Mouse (Mus musculus) c-Kit-positive CD71-positive TER-119-negative erythroid progenitor cells, embryonic 14.5 days (primary cell): ENCODE measurements at regions not wholly inside any gene's neighbourhood (a gene's known extent, or its start where the extent isn't known, plus 50 kb on each side); places are given as distances from the start of the nearest gene placed in this dataset.

Experiments used
- DNase-seq: peaks from one replicate; pipeline ENCODE4 v3.0.0-alpha.2; 2013; ENCODE audit warnings: low read depth

DNA sequence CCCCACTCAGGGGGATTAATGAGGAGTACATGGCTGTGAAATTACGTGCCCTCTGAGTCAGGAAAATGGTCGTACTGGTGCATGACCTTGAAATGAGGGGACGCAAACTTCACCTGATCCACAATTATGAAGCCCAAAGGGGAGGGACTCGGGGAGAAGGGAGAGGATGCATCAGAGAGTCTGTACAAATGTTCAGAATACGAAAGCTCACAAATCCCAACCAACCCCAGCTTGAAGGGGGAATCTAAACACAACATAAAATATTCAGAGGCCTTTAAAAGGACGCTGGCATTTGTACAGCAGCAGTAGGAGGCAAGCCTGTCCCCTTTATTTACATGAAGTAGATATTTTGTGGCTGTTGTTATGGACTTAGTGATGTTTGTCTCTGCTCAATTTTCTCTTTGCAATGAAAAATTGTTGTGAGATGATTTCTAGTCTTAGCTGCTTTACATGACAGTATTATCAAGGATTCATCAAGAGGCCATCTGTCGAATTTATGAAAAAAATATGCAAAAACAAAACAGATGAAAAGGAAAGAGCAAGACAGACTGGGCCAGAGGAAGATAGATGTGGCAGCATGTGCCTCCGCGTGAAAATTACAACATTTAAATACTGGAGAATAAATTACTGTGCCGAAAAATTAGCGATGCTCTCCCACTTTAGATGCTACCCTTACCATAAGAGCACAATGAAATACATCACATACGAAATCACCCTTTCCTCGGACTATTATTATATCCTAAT, 695.3 kb downstream of the 1700064H15Rik start:
- no peak for DNase-seq

DNA sequence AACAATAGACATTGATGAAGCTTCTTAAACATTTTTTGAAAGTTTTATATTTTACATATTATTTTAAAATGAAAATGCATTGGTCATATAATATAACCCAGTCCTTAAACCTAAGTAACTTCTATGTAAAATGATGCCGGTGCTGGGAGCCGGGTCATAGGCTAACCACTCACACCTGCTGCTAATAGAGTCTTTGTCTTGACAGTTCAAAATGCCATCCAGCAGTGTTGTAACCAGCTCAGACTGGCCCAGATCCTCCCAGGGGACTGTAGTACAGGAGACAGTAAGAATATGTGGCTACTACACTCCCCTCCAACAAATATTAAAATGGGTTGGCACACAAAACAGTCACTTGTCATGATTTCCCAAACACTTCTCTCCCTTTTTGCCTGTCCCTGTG, 693.6 kb downstream of the 1700064H15Rik start:
- DNase-seq = no peak

DNA sequence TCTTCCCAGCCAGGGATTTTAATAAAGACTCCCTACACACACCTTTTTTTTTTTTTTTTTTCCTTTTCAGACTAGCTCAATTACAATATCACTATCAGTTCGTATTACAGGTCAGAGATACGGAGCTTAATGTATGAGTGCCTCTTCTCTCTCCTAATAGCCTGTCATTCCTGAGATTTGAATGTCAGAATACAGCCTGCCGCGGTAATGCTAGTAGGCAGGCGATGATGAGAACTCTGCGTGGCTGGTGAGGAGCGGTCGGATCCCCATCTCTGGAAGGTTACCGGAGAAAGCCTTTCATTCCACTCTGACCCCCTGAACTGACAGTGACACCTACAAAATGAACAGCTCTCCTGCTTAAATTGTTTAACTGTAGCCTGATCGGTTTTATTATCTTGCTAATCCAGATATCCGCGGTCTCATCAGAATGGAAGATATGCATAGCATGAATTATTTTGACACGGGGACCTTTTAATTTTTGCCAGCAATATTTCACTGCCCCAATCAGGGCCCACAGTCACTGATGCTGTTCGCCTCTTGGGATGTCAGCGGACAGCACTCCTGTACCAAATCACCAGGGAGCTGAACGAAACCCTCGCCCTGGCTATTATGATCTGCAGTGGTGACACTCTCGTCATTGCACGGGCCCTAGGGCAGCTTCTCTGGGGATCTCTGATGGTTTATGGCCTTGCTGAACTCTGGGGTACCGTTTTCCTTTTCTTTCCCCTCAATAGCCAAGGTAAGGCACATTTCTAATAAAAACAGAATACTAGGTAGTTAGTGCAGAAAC, 690.9 kb downstream of the 1700064H15Rik start:
- DNase-seq = no peak

DNA sequence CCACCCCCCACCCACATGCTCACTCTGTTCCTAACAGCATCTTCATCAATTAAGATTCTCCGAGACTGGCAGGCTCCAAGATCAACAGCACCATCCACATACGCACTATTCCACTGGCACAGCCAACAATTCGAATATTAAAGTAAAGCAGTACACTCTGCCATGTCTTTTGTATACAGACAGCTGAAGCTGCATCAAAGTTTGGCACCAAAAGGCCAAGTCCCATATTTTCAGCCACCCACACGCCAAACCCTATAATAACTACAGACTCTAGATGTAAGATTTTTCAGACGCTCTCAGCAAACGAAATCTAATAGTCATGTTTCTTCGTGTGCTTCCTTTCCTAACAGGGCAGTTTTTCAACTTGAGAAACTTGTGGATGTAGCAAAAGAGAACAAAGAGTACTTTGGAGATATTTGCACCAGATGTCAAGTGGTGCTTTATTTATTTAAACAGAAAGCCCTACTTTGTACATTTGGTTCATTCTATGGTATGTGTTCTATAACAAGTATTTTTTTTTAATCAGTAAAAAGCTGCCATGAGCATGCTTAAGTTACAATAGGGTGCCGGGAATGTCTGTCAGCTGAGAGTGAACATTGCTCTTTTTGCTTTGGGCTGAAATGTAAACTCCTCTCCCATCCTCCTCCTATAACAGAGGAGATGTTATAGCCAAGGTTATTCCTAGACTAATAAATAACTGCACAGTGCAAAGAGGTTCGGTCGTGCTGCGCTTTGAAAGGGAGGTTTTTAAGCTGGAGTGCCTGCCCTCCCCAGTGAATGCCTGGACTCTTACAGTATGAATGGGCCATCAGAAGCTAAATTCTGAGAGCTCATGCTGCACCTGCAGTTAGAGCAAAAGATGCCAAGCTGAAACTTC, 686.9 kb downstream of the 1700064H15Rik start:
- no peak for DNase-seq

DNA sequence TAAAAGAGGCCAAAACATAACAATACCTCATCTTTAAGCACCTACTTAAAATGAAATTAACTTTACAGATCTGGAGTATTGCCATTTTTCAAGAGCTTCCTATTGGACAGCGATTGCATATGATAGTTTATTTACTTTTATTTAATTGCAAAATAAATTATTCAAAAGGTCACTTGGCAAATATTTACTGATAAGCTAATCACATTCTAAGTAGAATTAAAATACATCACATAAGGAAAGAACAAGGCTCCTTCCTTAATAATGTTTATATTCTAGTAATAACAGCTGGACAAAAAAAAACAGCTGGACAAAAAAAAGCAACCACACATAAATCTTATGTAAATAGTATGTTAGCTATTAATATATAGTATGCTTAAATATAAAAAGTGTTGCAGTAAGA, 668.1 kb downstream of the 1700064H15Rik start:
- no peak for DNase-seq

DNA sequence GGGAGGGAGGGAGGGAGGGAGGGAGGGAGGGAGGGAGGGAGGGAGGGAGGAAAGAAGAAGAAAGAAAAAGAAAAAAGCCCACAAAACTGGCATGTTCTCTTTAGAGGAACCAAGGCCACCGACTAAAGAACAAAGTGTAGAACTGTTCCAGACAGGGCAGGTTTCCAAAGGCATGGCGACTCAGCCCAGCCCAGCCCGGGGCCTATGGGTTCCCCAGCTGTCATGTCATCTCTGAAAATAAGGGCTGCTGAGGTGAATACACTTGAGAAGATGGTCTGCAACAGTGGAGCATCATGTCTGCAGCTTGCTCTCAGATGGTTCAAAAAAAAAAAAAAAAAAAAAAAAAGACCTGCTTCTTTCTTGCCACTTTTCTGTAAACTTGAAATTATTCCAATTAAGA, 639.8 kb downstream of the 1700064H15Rik start:
- DNase-seq = no peak

DNA sequence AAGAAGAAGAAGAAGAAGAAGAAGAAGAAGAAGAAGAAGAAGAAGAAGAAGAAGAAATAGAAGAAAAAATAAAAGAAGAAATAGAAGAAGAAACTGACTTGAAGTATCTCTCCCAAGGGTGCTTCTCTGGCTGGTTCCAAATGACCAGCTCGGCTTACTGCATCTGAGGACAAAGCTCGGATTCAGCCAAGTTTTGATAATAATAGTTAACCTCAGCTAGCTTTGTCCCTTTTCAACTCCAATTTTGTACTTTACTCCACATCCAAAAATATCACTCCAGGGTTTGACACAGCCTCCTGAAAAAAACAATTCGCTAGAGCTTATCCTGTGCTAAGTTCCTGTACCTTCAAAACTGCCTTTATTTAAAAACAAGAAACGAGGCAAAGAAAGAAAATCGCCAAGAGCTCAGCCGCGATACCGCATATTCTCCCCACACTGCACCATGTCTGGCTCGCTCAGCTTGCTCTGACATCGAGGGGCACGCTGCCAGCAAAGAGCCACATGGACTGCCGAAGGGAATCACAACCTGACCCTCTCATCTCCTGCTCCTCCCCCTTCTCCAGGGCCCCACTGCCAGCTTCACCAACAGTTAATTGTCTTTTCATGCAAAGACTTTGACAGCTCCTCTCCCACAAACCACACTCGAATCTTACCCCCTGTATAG, 638.8 kb downstream of the 1700064H15Rik start:
- DNase-seq = no peak

DNA sequence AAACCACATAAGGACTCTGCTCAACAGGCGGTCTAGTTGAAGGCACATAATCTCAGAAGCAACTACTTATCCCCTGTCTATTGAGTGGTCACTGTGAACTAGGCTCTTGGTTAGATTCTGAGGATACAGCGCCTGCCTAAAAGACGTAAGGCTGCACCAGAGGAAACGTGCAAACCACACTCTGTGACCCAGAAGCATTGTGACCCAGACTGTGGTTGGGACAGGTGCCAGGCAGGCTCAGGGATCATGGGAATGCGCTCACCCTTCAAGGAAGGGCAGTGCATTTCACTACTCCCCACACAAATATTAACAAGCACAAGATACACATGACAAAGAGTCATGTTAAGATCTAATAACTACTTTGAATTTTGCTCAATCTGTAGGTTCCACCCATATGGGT, 628.3 kb downstream of the 1700064H15Rik start:
- DNase-seq = no peak

DNA sequence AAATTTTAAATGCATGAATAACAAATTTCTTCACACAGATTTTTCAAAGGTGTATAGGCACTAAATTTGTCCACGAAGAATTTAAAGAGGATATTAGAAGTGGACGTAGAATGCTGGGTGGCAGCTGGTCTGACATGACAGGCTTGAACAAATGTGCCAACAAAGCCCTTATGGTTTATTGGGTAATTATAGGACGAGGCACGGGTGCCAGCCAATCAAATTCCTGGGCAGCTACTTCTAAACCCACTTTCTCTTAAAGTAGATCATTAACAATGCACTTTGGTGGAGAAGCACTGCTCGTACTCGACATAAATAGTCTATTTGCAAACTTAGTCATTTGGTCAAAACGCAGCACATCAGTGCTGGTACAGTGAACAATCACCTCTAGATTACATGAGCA, 626.4 kb downstream of the 1700064H15Rik start:
- DNase-seq = no peak

DNA sequence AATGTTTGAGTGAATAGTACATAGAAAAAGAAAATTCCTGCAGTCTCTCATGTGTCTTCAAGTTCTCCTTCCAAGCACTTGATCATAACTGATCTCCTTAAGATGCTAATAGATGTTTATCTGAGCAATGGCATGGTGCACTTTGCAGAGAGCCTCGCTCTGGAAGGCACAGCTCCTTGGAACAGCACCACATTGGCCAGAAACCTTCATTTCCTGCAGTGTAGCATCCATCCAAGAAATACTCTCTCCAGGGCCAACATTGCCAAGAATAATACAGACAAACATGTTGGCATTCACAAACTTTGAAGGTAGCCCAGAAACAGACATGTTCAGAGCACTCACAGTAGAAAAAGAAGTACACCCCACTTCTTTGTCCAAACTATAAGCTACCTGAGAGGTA, 623.7 kb downstream of the 1700064H15Rik start:
- DNase-seq = no peak

DNA sequence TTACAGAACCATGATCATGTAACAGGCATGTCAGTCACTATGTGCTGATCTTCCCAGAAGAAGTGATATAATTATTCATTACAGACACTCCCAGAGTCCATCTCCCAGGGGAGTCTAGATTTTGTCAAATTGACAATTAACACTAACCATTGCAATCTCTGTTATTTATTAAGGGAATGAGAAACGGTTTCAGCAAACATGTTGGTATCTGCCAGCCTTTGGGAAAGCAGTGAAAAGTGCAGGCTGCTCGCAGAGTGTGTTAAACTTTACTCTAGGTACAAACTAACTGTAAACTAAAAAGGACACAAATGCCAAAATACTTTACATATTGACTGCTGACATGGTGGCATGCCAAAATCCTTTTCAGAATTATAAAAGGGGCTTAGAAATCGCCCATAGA, 583.9 kb downstream of the 1700064H15Rik start:
- no peak for DNase-seq

DNA sequence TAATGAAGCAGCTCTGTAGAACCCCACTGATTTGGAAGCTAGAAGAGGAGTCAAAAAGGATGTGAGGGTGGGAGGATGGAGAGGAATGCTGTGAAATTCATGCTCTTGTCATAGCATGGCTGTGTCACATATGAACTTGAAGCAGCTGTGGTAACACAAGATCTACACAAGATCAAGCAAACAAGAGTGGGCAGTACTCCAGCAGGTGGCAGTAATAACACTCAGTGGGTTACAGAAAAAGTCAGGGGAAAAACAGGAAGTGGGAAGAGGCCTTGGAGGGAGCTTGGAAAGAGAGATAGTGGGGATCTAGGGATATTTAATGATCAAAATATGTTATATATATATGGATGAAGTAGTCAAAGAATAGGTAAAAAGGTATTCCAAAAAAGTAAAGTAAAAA, 582.5 kb downstream of the 1700064H15Rik start:
- peak; percentile 2 for DNase-seq

DNA sequence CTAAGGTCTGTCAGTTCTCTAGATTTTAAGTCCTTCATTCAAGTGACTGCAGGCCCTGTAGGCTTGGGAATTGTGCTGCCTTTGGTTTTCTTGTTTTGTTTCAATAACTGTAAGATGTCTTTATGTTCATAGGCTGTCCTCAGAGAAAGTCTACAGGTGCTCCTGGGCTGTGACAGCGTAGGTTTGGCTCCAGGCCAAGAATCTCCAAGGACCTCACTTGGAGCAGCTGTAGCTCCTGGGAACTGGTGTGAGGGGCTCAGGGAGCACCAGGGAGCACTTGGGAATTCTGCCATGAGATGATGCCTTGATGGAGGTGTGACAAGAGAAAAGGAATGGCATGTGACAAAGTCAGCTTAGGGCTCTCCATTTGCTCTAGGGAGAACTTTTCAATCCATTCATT, 581.9 kb downstream of the 1700064H15Rik start:
- DNase-seq = no peak

DNA sequence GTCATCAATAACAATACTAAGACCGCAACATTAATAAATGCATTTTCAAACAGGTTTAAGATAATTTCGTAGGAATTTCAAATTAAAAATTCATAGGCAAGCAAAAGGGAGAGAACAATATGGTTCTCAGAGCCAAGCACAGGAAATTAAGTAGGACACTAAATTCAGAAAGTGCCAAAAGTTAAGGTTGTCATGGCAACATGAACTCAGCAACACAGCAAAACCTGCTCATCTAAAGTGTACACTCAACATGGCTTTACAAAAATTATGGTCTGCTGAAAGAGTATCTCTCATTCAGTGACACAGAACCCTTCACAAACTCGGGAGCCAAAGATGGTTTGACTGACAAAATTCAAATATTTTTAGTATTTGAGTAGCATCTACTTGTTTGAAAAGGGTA, 572.5 kb downstream of the 1700064H15Rik start:
- DNase-seq = no peak

DNA sequence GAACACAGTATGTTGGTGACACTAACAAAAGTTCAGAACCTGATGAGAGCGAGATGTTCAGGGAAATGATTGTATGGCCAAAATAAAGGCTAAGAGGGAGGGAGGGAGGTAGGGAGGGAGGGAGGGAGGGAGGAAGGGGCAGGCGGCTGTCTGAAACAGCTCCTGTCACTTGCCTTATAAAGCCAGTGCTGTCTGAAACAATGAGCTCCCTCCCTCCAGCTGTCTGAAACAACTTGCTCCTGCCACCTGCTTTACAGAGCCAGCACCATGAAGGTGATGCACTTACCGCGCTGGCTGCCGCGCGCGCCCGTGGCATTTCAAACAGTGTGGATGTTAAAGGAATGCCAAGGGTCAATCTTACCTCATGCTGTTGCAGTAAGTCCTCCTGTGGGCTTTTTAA, 571.9 kb downstream of the 1700064H15Rik start:
- DNase-seq = no peak

DNA sequence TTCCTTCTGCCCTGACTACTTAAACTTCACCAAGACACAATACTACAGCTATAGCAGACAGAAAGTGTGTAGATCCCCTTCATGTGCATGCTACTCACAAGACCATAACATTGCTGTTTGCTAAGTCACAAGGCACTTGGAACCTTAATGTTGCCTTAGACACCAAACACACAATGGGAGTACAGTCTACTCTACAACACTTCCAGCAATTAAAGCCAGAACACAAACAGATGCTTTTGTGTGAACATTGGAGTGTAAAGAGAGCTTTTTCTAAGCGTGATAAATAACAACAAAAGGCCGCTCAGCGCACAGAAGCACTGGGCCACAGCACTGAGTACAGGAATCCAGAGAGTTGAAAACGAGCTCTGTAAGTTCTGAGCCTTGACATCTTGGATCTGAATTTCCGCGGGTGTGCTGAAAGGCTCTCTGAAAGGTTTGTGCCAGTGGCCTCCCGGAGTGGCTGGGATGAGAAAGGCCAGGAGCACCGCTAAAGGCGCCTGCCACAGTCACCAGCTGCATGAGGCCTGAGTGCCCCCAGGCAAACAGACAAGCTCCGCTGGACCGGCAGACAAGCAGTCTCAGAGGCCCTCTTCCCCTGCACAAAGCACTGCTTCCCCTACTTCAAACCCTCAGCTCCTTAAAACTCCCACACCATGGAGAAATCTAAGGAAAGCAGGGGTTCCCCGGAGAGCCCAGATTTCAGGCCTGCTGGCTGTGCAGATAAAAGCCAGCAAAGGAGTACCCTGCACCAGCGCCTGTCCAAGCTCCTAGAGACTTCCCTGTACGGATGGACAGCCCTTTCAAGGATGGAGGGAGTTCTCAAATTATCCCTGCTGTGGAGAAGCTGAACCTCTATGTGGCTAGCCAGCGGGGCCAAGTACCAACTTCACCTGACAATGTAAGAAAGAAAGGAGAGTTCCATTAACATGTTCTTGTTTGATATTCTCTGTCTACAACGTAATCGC, 568.3 kb downstream of the 1700064H15Rik start:
- DNase-seq = no peak

DNA sequence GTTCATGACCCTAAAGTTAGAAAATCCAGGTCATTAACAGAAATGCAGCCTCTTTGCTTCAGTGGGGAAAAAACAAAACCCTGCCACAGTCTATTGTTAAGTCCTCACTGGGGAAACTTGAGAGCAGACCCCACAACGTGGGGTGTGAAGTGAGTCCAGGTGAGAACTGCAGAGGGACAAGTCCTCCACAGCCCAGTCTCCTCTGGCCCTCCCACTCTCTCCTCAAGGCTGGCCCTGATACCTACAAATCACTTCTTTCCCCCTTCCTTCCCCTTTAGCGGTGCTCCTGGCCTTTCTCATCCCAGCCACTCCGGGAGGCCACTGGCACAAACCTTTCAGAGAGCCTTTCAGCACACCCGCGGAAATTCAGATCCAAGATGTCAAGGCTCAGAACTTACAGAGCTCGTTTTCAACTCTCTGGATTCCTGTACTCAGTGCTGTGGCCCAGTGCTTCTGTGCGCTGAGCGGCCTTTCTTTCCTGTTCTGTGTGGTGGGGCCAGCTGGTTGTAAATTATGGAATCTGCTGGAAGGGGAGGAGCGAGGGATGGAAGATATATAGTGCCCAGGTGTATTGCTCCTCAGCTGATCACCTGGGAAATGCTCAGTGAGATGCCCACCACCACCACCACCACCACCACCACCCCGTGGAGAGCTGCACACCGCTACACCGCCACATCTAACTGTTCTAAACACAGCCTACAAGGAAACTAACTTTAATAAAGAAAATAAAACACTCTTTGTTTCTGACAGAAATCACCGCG, 566.8 kb downstream of the 1700064H15Rik start:
- no peak for DNase-seq

DNA sequence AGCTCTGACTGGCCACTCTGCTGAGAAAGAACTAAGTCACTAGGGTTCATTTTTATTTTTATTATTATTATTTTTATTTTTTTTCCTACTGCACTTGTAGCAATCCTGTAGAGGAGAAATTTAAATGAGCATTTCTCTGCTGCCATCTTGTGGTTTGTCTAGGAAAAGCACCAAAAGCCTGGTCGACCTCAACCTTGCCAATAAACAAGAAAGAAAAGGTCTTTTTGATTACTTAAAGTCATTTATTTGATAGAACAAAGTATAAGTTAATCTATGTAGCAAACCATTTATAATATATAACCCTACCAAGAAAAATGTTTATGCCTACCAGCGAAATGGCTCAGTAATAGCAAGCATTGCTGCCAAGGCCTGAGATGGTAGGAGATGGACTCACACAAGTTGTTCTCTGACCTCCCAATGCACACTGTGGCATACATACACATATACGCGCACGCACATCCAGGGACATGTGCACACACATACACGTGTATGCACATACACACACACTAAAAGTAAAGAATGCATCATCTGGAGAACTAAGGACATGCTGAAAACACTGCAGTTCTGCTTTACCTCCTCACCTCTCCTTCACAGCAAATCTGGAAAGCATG, 566.1 kb downstream of the 1700064H15Rik start:
- peak; percentile 23 for DNase-seq

DNA sequence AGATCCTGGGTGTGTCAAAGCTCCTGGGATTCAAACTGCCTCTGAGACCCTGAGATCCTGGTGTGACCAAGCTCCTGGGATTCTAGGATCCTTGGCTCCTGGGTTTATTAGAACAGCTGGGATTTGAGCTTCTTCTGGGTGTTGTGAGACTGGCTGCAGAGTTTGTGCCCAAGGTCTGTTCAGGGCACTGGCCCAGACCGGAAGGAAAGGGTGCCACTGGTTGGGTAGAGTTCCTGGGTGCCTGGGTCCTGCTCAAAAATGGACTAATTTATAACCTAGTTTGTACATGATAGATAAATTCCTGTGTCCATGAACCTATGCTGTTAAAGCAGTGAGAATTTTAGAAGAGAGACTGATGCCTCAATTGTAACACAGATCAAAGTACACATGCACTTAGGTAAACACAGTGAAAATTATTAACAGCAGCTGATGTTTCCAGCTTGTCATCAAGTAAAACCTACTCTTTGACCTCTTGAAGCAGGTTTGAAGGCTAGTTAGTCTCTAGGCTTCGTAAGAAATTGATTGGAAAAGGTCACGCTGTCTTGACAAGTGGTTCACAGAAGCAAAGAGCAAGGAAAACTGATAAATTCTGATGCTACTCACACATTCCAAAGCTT, 561.2 kb downstream of the 1700064H15Rik start:
- no peak for DNase-seq
